Mouse (Mus musculus) inflammation-experienced regulatory T-cells, adult 6 months (primary cell): ENCODE results near the gene Wnt10a. TPM values are rescaled to one million over a fixed set of nuclear protein-coding genes. Genes with fewer than 3 reads are reported as not detected.

Experiments used
- ATAC-seq: one replicate; pipeline ENCODE4 v1.8.0; 2017
- polyA plus RNA-seq, 3 experiments: library from polyadenylated mRNA; unstranded; fragments of 100-300 nt; shearing (Covaris generic); gene quantifications; one replicate each; pipeline ENCODE4 v1.2.1; 2017

Gene Wnt10a
- polyA plus RNA-seq, result under 1 TPM in 1 of 3 experiments, not detected in 2; 0.19 TPM

- ATAC-seq, result no peak
Observed at GRCm38 (mm10) chr1:74791249-74791648, at the start of gene Wnt10a. Wnt10a (plus strand) TSS chr1:74791516.

GRCm38 (mm10) chr1:74747335-74747734 lies 44.0 kb upstream of the Wnt10a start:
- ATAC-seq, result no peak

DNA sequence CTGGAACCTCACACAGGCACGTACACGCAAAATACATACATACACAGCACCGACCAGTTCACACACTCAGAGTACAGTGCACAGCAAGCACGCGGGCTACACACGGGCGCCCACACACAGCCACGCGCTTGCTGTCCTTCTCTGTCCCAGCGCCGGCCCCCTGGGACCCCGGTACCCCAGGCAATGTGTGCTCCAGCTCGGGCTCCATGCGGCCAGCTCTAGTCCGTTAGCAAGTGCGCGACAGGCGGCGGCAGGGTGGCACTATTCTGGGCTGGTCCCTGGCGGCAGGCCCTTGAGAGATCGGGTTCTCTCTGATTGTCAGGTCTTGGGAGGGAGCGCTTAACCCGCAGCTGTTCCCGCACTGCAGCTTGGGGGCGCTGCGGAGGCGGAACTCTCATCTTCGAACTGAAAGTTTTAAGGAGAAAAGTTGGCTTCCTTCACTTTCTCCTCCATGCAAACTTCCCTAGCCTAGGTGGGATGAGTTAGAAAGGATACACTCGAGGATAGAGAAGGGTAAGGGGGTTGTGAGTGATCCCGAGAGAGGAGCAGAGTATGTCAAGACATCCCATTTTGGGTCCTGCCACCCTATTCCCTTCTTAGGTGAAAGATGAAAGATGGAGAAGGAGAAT lies 42.6 kb upstream of the Wnt10a start, which contains the start of gene Prkag3:
Gene Prkag3, minus strand, starts transcription at position 579 of the 629 bp plus-strand sequence.
- ATAC-seq, result no peak

GRCm38 (mm10) chr1:74749301-74749700 lies 42.0 kb upstream of the Wnt10a start:
- no peak for ATAC-seq

DNA sequence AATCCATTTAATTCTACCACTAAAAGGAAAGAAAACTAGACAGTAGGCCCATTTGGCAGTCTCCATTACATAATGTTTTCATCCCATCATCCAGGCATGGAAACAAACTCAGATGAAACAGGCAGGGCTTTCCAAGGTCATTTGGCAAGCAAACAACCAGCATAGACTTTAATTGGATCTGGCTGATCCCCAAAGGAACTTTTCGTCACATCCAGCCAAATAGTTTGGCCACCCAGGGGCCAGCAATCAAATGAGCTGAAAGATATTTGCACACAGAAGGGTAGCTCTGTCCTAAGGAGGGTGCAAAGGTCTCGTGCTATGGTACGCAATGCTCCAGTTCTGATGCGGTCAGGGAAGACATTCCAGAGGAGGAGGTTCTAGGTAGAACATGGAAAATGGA lies 40.6 kb upstream of the Wnt10a start:
- ATAC-seq, result no peak

- no peak for ATAC-seq
Observed at GRCm38 (mm10) chr1:74752150-74752549, 39.2 kb upstream of the Wnt10a start.

DNA sequence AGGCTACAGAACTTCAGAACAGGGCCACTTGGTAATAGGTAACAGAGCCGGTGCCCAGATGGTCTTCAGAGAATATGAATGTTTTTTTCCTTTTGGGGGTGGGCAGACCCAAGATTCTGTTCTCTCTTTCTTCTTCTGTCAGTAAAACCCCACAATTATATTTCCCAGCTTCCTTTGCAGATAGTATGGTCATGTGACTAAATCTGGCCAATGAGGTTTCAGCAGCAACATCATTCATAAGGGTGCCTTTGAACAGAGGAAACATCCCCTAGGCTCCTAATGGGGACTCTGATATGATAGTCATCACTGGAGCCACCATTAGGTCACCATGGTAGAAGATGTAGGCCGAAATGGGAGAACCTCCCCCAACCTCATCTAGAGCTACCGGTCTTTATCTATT lies 38.5 kb upstream of the Wnt10a start:
- no peak for ATAC-seq

GRCm38 (mm10) chr1:74753266-74753974 lies 37.9 kb upstream of the Wnt10a start:
- no peak for ATAC-seq

- ATAC-seq, result no peak
Observed at GRCm38 (mm10) chr1:74754175-74754785, 37.0 kb upstream of the Wnt10a start.

GRCm38 (mm10) chr1:74759773-74760172 lies 31.5 kb upstream of the Wnt10a start:
- ATAC-seq, result no peak

- no peak for ATAC-seq
Observed at GRCm38 (mm10) chr1:74763081-74763480, 28.2 kb upstream of the Wnt10a start.

DNA sequence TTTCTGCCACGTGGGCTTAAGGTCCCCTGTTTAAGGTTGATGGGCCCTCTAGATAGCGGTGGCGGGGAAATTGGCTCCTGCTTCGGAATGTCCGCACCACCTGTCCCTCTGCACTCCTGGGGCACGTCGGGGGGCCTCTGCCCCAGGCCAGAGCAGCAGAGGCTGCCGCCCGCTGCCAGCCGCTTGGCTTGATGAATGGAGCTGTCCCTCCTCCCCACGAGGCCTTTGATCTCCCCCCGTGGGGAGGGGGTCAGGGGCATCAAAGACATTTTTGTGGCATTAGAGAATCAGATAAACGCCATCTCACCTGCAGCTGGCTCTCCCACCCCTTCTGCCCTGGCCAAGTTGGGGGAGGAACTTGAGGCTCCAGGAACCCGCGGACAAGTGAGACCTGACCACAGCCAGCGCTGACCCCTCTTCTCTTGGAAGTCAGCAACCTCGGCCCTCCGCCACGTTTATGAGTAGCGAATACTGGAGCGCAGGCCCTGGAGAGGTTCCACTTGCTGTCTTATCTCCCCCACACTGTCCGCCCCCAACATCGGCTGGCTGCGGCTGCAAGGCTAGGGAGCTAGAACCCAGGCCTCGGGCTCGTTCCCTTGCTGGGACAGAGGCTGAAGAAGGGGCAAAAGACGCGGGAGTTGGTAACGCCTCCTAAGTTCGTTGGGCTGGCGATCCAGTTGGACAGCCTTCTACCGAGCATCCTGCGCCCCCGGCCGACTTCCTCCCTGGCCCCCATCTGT lies 20.4 kb upstream of the Wnt10a start:
- ATAC-seq, result no peak

DNA sequence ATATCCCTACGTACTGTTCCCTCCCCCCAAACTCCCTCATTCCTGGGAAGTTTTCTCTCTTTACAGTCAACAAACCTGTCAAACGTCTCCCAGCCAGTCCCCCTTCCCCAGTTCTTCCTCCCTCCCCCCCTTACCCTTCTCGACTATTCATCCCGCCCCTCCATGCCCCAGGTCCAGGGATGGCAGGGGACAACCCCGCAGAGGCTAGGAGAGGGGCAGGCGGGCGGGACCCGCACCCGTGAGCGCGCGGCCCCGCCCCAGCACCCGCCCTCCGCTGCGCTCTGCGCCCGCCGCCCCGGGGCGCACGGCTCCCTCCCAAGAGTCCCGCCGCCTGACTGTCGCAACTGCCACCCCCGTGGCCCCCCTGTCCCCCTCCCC lies 19.9 kb upstream of the Wnt10a start:
- ATAC-seq, result no peak

DNA sequence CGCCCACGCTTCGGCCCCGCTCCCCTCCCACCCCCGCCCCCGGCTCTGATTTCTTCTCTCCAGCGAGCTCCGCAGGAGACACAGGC lies 19.6 kb upstream of the Wnt10a start, which contains the start of gene Wnt6:
Gene Wnt6, plus strand, starts transcription at position 48 of the 86 bp plus-strand sequence.
- ATAC-seq, result no peak

GRCm38 (mm10) chr1:74771931-74772620 lies 19.2 kb upstream of the Wnt10a start:
- ATAC-seq, result no peak

- no peak for ATAC-seq
Observed at GRCm38 (mm10) chr1:74773136-74773535, 18.2 kb upstream of the Wnt10a start.

DNA sequence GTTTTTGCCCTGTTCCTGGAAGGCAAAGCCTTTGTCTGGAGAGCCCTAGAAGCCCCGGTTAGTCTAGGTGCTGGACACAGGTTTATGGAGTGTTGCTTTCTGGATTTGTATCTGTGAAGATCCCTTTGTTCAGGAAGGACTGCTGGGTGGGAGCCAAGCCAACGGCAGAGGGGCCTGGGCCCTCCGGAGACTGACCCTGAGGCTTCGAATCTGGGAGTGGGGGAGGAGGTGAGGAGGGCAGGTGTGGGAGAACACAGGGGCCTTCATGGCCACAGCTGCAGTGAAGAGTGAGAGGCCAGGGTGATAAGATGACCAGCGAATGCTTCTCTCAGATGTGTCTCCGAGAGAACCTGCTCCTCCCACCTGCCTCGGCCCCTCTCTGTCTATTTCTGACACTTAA lies 17.3 kb upstream of the Wnt10a start:
- no peak for ATAC-seq

- no peak for ATAC-seq
Observed at GRCm38 (mm10) chr1:74775816-74776215, 15.5 kb upstream of the Wnt10a start.

DNA sequence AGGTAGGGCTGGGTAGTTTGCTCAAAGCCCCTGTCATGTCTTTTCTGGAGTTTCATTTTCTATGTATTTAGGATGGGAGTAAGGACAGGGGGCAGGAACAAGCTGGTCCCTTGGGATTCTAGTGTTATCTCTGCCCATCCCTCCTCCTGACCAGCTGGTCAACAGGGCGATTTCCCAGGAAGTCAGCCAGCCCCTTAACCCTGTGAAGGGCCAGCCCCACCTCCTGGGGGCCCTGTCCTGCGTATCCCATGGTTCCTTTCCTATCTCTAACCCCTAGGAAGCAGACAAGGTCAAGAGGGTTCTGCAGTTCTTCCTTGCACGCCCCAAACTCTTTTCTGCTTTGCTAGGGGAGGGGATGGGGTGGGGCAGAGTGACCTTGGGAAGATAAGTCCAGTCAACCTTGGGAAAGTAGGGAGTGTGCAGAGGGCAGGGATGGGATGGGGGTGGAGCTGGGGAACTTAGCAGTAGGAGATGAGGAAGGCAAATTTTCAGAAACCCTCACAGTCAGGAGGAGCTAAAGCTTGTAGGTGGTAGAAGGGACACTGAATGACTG lies 12.3 kb upstream of the Wnt10a start:
- no peak for ATAC-seq

DNA sequence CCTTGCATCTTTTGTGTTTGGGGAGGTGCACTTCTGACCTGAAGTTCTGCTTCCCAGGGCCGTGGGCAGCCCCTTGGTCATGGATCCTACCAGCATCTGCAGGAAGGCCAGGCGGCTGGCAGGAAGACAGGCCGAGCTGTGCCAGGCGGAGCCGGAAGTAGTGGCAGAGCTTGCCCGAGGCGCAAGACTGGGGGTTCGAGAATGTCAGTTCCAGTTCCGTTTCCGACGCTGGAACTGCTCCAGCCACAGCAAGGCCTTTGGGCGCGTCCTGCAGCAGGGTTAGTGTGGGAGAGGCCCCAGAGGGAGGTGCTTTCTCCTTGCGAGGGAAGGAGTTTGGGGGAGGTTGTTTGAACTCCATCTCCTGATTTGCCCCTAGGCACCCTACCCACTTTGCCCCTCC lies 9.3 kb upstream of the Wnt10a start:
- ATAC-seq, result no peak

DNA sequence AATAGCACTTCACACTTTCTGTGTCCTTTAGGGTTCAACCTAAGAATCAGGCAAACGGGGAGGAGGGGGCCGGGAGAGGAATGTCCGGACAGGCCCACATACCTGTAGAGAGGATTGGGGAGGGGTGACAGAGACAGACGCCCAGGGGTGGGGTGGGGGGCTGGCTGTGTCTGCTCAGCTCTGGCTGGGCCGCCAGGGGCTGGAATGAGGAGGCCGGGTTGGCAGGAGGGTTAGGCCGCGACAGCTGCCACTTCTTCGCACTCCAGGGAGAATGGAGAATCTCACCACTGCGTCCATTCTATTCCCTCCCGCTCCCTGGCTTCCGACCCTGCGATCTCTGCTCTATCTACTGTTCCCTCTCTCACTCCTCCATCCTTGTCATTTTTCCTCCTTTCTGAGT lies 7.8 kb upstream of the Wnt10a start:
- ATAC-seq, result no peak

DNA sequence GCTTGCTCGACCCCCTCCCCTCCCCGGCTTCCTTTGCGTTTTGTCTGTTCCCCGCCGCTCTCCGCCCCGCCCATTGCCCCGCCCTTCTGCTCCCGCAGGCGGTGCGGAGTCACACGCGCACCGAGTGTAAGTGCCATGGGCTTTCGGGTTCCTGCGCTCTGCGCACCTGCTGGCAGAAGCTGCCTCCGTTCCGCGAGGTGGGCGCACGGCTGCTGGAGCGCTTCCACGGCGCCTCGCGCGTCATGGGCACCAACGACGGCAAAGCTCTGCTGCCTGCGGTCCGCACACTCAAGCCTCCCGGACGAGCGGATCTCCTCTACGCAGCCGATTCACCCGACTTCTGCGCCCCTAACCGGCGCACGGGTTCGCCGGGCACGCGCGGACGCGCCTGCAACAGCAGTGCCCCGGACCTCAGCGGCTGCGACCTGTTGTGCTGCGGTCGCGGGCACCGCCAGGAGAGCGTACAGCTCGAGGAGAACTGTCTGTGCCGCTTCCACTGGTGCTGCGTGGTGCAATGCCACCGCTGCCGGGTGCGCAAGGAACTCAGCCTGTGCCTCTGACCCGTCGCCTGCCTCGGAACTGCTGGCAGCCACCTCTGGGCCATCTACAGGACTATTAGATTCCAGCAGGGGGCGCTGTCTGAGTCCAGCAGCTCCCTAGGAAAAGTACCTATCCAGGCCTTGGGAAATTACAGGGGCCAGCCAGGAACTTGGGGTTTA lies 7.1 kb upstream of the Wnt10a start:
- peak; percentile 27 for ATAC-seq
